Mouse (Mus musculus): ENCODE measurements around the gene Sardh.

The Sardh gene

DNA sequence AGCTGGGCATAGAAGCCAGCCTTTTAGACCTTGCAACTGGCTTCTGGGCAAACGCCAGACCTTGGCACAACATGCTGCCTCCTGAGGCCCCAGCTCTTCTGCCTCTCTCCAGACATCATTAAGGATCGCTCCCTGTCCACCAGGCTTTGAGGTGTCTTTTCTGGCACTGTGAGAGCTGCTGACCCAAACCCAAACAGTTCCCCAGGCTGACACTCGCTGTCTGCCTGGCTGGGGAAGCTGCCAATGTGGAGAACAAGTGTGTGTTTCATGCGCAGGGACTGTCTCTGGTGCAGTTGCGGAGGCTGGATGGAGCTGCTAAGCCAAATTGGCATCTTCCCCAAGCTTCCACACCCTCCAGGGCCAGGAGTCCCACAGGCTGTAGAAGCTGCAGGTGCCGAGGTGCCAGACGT is 25.1 kb downstream of the Sardh start:
- DNase-seq = no peak

DNA sequence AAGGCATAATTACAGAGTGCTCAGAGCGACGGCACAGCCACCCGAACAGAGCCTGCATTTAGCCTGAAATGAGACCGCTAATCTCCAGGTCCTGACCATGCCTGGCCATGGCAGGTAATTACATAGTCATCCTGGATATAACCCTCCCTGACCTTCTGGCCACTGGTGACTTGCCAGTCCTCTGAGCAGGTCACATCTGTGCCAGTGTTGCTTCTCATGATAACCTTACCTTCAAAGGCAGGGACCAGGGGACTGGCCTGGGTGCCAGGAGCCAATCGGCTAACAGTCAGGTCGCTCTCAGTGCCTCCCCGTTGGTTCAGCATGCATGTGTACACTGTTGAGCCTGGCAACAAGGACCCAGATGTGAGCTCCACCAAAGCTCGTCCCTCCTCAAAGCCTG is 29.6 kb downstream of the Sardh start:
- DNase-seq = no peak

DNA sequence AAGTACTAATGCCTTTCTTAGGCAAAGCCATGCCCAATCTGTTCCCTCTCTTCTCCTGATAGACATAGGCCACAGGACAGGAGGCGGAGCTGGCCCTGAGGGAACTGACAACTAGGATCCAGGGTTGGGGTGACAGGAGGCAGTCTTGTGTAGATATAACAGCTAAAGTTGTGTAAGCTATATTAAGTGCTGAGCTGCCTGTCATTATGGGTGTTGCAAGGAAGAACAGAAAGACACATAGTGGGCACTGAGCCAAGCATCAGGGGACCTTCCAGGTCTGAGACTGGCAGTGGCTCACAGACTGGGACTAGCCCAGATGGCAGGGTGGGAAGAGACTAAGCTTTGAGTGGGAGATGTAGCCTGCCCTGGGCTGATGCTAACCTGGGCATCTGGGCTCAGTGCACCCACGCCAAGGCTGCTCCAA is 30.0 kb downstream of the Sardh start:
- no peak for DNase-seq

DNA sequence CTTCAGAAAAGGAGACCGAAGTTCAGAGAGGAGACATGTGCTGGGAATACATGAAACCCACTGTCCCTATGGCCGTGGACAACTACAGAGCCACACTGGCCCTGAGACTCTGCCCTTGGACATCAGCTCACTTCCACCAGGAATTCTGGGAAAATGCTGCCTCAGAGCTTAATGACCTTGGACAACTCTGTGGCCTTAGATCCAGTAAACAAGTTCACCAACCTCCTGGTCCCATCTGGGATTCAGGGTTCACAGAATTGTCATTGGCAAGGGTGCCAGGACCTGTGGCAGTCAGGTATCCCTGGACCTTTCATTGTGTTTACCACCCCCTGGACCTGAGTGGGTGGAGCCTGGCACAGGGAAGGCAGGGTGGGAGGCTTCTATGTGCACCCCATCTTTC is 32.6 kb downstream of the Sardh start:
- no peak for DNase-seq

DNA sequence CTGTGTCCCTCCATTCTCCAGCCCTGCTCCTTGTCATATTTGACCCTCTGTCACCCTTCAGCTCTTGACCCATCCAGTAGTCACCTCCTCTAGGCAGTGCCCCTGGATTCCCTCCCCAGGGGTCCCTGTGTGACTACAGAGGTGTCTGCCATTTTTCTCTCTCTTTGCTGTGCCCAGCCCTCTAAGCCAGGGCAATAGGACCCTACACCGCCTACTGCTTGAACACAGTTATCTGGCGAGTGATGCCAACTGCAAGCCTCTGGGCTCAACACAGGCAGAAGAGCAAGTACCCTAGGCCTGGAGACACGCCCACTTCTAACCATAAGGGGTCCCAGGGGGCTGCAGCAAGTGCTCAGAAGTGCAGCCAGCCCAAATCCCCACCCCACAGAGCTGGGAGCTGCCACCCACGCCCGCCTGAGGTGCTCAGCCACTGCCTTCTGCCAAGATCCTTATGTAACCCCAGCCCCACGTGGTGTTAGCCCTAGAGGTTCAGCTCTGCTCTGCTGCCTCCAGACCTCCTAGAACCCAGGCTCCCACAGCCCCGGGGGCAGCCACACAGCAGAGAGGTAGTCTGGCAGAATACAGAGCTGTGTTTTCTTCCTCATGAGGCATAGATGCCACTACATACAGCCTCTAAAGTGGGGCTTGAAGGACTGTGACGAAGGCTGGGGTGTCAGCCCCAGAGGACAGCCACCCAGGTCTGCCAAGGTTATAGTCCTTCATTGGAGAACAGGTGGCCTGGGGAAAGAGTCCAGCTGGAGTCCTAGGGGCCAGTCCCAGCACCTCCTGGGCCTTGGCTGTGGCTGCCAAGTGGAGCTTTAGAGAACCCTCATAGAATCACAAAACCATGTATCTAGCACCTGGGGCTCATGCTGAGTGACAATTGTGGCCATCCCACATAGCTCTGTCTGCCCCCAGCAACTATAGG is 35.9 kb downstream of the Sardh start:
- DNase-seq = peak; percentile 80

DNA sequence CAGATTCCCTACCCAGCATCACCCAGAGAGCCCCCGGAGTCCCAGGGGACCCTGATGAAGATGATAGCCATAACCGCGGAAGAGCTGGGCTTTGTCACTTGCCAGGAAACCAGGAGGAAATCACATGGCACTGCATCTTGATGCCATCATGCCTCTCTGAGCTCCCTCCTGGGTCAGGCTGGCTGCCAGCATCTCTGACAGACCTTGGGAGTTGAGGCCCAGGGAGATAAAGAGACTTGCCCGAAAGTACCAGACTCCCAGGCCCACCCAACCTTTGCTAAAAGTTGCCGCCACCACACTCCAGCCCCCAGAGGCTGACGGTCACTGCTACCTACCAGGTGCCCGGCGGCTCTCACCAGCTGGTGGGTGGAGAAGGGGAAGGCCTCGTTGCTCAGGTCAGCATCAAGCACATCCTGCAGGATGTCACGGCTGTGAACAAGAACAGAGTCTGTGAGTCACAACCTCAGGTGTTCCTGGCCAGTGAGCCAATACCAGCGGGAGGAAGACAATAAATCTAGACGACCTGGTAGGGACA is 37.4 kb downstream of the Sardh start:
- DNase-seq = no peak

DNA sequence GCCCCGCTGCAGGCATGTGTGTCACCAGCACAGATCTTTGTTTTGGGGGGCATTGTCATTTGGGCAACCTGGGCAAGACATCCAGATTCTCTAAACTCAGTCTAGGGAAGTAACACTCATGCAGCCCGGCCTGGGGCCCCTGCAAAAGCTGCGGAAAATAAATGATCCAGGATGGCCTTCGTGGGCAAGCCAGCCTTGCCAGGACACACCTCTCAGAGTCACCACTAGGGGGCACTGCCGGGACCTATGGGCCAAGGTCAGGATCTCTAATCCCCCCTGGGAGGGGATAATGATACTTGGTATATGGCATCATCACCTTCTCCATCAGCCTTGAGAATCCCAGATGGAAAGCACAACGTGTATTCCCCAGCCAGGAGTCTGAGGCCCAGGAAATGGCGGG is 37.9 kb downstream of the Sardh start:
- DNase-seq = peak; percentile 55

DNA sequence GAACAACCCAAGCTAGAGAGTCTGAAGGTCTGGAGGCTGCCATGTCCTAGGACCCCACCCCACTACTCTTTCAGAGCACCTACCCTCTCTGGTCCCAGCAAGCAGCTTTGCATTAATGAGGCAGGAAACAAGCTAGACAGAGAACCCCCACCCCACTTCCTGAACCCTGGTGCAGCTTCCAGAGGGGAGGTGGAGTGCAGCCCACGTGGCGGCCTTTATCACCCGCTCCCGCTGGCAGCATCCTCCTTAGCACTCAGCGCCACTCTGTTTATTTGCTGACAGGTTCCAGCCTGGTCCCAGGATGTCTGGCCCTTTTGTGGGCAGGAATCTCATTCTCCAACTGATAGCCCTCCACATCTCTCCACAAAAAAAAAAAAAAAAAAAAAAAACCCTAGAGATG is 38.3 kb downstream of the Sardh start:
- no peak for DNase-seq

DNA sequence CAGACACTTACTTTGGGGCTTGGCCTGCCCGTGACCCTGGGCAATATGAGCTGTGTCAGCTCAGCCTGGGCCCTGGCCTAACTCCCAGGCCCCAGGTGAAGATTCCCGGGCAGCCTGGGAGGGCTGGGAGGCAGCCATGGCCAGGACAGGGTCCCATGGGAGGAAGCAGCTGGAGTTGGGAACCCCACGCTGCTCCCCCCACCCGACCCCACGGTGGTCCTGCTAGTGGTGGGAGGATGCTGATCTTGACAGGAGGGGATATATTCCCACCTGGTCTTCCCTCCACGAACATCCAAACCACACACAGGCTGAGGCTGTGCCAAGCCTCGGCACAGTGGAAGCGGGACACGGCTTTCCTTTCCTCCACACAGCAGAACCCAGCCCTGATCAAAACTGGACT is 38.8 kb downstream of the Sardh start:
- DNase-seq = no peak

DNA sequence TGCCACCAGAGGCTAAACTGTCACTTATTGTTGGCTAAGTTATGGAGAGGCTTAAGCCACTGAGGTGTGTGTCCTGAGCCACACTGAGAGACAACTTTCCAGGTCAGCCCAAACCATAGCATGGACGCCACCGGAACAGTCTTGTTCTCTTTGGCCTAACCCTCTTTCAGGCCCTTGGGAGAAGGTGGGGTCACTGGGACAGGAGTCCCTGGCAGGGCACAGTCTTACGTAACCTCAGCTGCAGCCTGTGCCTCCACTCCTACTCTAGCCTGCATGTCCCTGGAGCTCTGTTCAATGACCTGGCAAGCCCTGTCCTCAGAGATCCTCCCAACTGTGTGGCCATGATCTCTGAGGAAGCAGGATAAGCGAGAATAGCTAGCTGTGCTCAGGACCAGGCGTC is 41.0 kb downstream of the Sardh start:
- DNase-seq = peak; percentile 64

DNA sequence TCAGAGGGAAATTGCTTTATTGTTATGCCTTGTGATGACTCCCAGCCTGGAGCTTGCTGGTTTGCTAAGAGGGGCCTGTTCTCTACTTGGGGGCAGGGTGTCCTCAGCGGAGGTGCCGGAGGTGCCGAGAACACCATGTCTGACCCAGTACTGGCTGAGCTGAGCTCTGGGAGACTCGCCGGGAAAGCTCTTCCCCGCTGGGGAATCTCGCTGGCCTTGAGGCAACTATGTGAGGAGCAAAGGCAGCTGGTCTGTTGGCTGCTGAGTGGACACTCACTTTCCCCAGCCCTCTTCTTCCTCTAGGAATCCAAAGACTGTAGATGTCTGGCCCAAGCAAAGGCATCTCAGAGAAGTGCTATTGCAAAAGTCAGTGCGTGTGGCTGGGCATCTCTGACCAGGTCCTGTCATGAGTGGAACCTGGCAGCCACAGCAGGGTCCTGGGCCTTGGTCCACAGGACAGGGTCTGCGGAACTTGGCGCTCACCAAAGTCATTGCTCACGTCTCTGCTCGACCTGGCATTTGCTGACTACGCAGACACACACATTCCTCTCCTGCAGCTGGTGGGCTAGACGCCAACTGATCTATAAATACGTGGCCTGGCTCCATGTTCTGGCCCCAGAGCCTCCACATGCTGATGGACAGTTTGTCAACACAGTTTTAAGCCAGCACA is 41.9 kb downstream of the Sardh start:
- peak; percentile 50 for DNase-seq

DNA sequence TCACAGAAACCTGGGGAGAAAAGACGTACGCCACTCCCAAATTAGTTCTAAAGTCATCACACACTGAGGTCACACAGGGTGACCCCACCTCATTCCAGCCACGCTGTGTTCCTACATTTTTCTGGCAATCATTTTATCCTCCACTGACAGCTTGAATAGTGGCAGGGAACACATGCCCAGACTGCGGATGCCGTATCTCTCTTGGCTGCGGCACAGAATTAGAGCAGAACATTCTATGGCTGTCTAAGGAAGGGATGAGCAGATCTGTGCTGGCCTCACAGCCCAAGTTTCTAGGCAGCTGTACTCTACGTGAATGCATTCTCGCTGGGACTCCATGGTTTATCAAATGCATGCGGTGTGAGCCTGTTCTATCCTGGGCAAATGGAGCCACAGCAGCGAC is 42.5 kb downstream of the Sardh start:
- DNase-seq = no peak

DNA sequence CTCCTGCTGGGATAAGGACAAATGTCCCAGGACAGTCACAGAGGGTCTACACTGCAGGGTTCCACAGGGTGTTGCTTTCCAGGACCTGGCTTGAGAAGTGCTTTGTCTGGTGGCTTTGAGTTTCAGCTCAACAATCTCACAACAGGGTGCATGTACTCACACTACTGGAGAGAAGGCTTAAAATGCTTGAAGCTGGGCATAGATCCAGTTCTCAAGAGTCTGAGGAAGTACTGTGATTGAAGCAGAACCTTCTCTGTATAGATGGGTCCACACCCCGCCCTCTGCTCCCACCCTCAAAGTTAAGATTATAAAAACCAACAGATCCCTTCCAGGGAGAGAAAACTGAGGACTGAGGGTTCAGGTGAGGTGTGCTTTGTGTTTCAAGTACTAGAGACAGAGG is 47.6 kb downstream of the Sardh start:
- DNase-seq = no peak

DNA sequence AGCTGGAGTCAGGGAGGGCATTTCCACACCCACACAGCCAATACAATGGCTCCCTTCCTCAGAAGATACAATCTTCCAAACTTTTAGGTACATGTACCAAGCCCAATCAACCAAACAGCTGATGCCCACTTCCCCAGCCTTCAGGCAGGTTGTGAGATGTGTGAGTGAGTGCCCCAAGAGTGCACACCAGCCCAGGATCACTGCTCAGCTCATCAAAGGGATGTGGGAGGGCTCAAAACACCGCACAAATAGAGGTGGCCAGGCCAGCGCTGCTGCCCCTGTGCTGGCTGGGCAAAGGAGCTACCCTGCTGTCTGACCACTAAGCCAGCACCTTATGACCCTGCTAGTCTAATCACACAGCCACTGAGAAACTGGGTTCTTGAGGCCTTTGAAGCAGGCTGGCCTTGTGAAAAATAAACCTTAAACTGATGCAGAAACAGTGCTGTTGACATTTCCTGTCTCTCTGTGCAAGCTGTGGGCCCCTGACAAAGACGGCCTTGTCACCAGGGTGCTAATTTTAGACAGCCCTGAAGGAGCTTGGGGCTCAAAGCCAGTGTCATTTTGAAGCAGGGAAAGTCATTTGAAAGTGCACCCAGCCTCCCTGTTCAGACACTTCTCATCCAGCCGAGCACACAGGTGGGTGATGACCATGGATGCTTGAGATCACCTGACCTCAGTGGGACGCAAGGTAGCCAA is 49.4 kb downstream of the Sardh start:
- DNase-seq = no peak

DNA sequence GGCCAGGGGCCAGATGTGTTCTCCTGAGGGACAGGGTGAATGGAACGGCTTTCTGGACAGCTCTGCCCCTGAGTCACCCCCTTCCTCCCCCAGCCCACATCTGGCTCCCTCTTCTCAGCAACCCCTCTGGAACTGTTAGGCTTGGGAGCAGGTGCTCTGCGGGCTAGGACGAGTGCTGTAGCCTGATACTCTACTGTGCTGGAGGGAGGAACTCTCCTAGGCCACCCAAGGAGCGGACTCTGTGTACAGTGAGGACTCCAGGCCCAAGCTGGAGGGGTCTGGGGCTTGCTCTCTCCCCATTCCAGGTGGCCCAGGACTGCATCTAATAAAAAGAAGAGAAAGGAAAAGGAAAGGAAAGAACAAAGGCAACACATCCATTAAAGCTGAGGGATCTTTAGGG is 58.1 kb downstream of the Sardh start:
- DNase-seq = no peak

DNA sequence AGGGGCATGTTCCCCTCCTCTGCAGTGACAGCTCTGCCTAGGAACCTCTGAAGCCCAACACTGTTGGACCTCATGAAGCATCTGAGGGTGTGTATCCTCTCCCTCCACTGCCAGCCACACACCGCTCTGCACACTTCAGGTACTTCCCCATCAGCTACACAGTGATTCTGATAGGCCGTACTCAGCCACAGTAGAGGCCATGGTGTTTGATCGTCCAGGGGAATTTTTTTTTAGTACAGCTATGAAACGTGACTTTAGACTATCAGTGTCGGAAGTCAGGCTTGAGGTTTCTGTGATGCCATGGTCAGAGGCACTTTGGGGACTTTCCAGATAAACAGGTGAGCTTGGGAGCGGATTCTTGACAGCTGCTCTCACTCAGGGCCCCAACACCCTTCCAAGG is 60.6 kb downstream of the Sardh start:
- DNase-seq = no peak

DNA sequence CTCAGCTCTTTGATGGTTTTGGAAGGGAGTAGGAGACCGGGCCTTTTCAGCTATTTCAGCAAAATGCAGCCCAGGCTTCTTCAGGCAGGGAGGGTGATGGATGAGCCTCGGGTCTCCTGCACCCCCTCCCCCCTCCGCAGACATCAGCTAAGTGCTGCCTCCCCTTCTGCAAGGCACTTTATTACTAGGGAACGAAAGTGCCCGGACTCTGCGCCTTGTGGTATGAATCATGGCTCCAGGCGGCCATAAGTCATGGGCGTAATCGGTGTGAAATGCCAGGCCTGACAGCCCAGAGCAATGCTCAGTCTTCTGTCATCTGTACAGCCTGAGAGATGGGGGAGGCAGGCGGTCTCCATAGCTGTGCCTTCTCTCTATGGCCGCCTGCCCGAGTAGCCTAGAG is 64.4 kb downstream of the Sardh start:
- no peak for DNase-seq

DNA sequence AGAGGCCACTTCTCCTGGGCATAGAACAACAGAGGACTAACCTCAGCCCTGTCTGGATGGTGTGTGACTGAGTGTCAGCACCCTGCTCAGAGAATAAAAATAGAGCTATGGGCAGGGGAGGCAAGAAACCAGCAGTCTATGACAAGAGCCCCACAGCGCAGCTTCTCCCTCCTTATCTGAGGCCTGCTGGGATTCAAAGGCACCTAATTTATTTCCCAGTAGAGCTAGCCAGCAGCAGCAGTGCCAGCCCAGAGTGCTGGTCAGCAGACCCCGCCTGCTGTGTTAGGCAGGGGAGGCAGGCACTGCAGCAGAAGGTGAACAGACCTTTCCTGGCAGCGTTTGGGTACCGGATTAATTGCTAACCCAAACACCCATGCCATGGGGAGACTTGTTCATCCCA is 66.2 kb downstream of the Sardh start:
- peak; percentile 26 for DNase-seq

DNA sequence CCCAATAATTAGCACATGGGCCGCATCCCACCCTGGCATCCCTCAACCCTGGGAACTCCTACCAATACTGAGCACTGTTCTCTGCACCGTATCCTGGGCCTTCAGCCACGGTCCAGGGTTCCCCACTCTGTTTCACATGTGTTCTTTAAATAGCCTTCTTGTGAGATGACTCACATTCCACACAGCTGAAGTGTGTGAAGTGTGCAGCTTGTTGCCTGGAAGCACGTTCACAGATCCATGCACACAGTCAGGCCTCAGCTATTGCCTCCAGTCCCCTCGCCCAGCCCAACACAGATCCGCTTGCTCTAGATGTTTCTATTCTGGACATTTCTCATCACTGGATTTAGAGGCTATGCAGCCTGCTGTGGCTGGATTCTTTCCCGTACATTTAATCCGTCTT is 69.0 kb downstream of the Sardh start:
- DNase-seq = no peak

DNA sequence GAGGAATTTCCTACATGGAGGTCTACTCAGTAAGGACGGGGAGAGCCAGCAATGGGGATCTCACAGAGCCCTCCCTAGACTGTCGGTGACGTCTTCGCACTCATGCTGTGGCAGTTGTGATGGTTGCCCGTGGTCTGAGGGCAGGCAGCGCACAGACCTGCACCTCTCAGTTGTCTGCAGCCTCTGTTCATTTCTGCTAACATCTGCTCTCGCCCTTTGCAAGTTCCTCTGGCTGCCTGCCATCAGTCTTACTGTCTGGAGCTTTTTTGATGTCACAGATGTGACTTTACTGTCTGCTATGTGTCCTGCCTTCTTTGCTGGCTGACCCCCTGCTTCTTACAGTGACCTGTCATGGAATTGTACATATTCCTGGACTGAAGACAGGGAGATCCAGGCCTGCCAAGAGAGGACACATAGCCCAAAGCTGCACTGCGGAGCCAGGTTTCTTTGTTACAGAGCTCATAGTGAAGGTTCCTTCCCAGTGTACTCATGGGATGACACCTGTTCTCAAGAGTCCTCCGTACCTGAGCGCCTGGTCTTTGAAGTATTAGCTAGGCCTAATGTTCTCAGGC is 72.4 kb downstream of the Sardh start:
- DNase-seq = no peak

DNA sequence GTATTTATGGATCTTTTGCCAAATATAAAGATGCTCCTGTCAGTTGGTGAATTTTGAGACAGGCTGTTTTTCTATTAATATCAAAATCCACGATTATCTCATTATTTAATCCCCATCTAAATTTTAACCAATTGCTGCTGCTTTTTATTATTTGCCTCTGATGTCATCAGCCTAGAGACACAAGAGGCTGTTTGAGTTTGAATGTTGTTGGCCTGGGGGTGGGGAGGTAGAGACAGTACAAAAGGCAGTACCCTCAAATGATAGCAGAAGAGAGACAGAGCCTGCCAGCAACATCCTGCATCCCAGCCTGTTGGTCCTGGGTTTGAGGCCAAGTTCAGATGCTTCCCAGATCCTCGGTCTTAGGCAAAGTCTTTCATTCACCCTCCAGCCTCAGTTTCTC is 73.9 kb downstream of the Sardh start:
- DNase-seq = no peak

DNA sequence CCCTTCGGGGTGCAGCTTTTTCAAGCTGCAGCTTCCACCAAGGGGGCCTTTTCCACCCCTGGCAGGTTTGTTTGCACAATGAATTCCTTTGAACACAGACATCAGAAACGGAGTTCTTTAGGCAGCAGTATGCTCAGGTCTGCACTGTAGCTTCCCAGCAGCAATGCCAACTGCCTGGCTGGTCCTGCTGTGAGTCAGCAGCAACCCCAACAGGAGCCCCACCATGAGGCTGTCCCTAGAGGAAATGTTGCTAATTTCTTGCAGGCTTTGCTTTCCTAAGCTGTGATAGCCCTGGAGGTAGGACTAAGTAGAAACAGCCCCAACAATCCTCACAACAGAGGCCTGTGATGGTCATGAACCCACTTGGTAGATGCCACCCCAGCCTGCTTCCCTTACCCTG is 81.1 kb downstream of the Sardh start:
- no peak for DNase-seq

DNA sequence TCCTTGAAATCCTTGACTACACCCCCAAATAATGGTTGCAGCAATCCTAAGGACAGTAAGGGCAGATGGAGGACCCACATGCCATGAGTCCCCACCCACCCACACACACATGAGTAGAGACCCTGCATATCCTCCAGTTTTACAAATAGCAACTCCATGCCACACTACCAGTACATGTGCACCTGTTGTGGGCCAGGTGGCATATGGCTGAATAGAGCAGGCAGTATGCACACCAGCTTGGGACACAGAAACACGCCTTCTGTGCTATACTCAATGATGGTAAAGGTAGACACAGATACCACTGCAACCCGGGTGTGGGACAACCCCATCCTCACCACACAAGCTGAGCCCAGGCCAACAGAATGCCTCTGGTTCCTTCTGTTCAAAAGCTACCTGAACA is 82.1 kb downstream of the Sardh start:
- DNase-seq = no peak
